Mouse (Mus musculus) myocyte (in vitro differentiated cells): ENCODE data around the gene Cutc.

Experiments
- E2F4 ChIP-seq: IDR thresholded peaks from one replicate; pipeline ENCODE4 v1.6.1; 2011; ENCODE audit warnings: mild to moderate bottlenecking, control low read depth, moderate library complexity; ENCODE audit not compliant: insufficient read depth
- MYOD1 ChIP-seq, 3 experiments: IDR thresholded peaks; one replicate each; pipeline ENCODE4 v1.6.1; 2011; ENCODE audit warnings: control low read depth in 2 of 3, low read depth in 2 of 3, mild to moderate bottlenecking in 2 of 3, moderate library complexity in 1 of 3; ENCODE audit not compliant: insufficient read length in 2 of 3, control insufficient read depth in 1 of 3
- MYOG ChIP-seq, 3 experiments: IDR thresholded peaks; one replicate each; pipeline ENCODE4 v1.6.1; 2011; ENCODE audit warnings: control low read depth in 2 of 3, low read depth in 2 of 3, mild to moderate bottlenecking in 2 of 3; ENCODE audit not compliant: insufficient read length in 2 of 3, control insufficient read depth in 1 of 3, insufficient read depth in 1 of 3
- POLR2A ChIP-seq: IDR thresholded peaks from one replicate; pipeline ENCODE4 v1.6.1; 2011; ENCODE audit warnings: low read depth, mild to moderate bottlenecking, control low read depth, moderate library complexity; ENCODE audit not compliant: insufficient read length
- POLR2AphosphoS2 ChIP-seq: IDR thresholded peaks from one replicate; pipeline ENCODE4 v1.6.1; 2011; ENCODE audit warnings: low read depth, control low read depth; ENCODE audit not compliant: insufficient read length
- SRF ChIP-seq: IDR thresholded peaks from one replicate; pipeline ENCODE4 v1.6.1; 2011; ENCODE audit warnings: low read depth; ENCODE audit not compliant: control insufficient read depth, insufficient read length
- TCF12 ChIP-seq: IDR thresholded peaks from one replicate; pipeline ENCODE4 v1.6.1; 2011; ENCODE audit warnings: mild to moderate bottlenecking, control low read depth; ENCODE audit not compliant: poor library complexity, insufficient read depth, severe bottlenecking

DNA sequence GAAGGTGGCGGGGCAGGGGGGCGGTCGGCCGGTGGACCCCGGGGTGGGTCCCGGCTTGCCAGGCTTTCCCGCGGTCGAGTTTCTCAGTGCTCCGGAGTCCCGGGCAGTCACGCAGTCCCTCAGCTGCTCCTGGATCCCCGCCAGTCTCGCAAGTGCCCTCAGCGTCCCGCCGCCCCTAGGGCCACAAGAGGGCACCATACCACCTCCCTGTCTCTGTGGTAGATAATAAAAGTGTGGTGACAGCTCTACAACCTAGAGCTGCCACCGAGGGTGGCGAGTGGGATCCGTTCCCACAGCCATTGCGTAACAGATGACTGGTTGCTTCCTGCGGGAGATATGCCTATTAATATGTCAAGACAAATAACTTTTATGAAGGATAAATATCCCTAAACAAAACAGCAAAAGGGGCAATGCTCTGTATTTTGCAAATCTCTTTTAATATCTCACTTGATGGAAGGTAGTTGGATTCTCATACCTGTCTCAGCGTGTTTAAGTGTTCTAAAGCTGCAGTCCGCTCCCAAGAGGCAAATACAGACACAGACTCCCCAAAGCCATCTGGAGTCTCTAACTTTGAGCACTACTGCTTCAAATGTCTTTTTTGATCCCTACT lies 535 bp downstream of the Cutc start:
- no peak for TF ChIP-seq SRF
- TF ChIP-seq POLR2A: no peak
- TF ChIP-seq E2F4: no peak
- TF ChIP-seq POLR2AphosphoS2: no peak
- no peak for TF ChIP-seq TCF12
- peak in 2 of 3 experiments; percentile 16 to 61 for TF ChIP-seq MYOG (IDR thresholded peaks at IDR 0.05; ENCODE audit: control insufficient read depth in 1 of 3, insufficient read depth in 1 of 3, insufficient read length in 2 of 3, low read depth in 2 of 3)
- TF ChIP-seq MYOD1 (IDR thresholded peaks at IDR 0.05; ENCODE audit: control insufficient read depth in 1 of 3, insufficient read length in 2 of 3, low read depth in 2 of 3): peak in 2 of 3 experiments; percentile 7 to 54
